Mouse (Mus musculus) stomach, embryonic 14.5 days (tissue): ENCODE data around the gene Clint1. TPM values are rescaled to one million over a fixed set of nuclear protein-coding genes. Genes with fewer than 3 reads are reported as not detected.

Experiments used
- ATAC-seq: fragments of 200-750 bp; cut with Nextera tagmentation; 2 replicates; pipeline ENCODE4 v1.8.0; 2017; ENCODE audit warnings: low read depth, moderate TSS enrichment; ENCODE audit not compliant: insufficient number of reproducible peaks, insufficient read depth, low FRiP score
- H3K27ac ChIP-seq: fragments of 300-500 bp; sonication (generic); 2 replicates; pipeline ENCODE4 v1.5.1; 2014; ENCODE audit warnings: mild to moderate bottlenecking, low read length, moderate library complexity, mixed read lengths
- H3K27me3 ChIP-seq: fragments of 300-500 bp; sonication (generic); 2 replicates; pipeline ENCODE4 v1.6.1; 2014; ENCODE audit warnings: low read length, control low read depth, mixed read lengths; ENCODE audit not compliant: control insufficient read depth, insufficient read depth
- H3K36me3 ChIP-seq: fragments of 300-500 bp; sonication (generic); 2 replicates; pipeline ENCODE4 v1.6.1; 2014; ENCODE audit warnings: mild to moderate bottlenecking, control low read depth, low read length, moderate library complexity, mixed read lengths; ENCODE audit not compliant: control insufficient read depth, insufficient read depth
- H3K4me1 ChIP-seq: fragments of 300-500 bp; sonication (generic); 2 replicates; pipeline ENCODE4 v1.6.1; 2014; ENCODE audit warnings: low read length, control low read depth, mixed read lengths; ENCODE audit not compliant: control insufficient read depth, insufficient read depth
- H3K4me2 ChIP-seq: fragments of 300-500 bp; sonication (generic); replicated peaks from 2 replicates; pipeline ENCODE4 v1.6.1; 2014; ENCODE audit warnings: low read depth, low read length, control low read depth
- H3K4me3 ChIP-seq: fragments of 300-500 bp; sonication (generic); 2 replicates; pipeline ENCODE4 v1.5.1; 2014; ENCODE audit warnings: low read depth, low read length, control low read depth
- H3K9ac ChIP-seq: fragments of 300-500 bp; sonication (generic); replicated peaks from 2 replicates; pipeline ENCODE4 v1.6.1; 2014; ENCODE audit warnings: low read depth, mild to moderate bottlenecking, control low read depth, low read length, moderate library complexity, mixed read lengths
- H3K9me3 ChIP-seq: fragments of 300-500 bp; sonication (generic); 2 replicates; pipeline ENCODE4 v1.6.1; 2016; ENCODE audit warnings: low read depth, low read length, control low read depth; ENCODE audit not compliant: control insufficient read depth
- WGBS: fragments of 180-500 bp; shearing (Covaris S2); extraction: QIAGEN DNeasy Blood & Tissue Kit; methylation state at CpG from one replicate; pipeline ENCODE4 v1.1.7; 2014; 5-methylcytosine and 5-hydroxymethylcytosine counted together
- polyA plus RNA-seq: library from polyadenylated mRNA; unstranded; fragments of >200 nt; fragmentation: Nextera tagmentation; extraction: Ambion mirVana; gene quantifications from 2 replicates; pipeline ENCODE4 v1.2.1, GENCODE M21; 2014

Gene Clint1
- polyA plus RNA-seq, 1 experiment from 2014 or later = 65.2 TPM

DNA sequence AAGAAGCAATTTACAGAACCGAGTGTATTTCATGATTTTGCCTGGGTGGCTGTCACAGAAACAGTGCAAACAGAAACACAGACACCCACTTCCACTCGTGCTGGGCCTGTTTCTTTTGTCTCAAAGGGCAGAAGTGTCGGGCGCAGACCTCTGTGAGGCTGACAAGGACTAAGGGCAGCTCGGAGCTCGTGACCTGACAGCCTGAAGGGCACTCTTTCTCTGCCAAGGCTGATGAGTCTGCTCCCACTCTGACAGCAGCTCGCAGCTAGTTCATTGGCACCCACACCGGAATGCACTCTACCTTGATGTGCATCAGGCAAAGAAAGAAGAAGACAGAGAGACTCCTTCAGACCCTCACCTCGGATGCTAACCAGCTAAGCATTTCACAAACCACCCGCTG is 77.7 kb downstream of the Clint1 start:
- H3K4me2 ChIP-seq = no peak overlapping the region
- no peaks in the 10 kb centered on the region for H3K4me1 ChIP-seq
- no peaks in the 10 kb centered on the region for H3K9me3 ChIP-seq
- WGBS = 85% methylated on average over 10 of the region's 10 CpGs
- H3K27ac ChIP-seq = no peak overlapping the region
- H3K36me3 ChIP-seq = peaks cover 30% of the 10 kb centered on the region
- H3K9ac ChIP-seq = no peak overlapping the region
- no peak overlapping the region for H3K4me3 ChIP-seq
- no peak for ATAC-seq
- no peaks in the 10 kb centered on the region for H3K27me3 ChIP-seq

DNA sequence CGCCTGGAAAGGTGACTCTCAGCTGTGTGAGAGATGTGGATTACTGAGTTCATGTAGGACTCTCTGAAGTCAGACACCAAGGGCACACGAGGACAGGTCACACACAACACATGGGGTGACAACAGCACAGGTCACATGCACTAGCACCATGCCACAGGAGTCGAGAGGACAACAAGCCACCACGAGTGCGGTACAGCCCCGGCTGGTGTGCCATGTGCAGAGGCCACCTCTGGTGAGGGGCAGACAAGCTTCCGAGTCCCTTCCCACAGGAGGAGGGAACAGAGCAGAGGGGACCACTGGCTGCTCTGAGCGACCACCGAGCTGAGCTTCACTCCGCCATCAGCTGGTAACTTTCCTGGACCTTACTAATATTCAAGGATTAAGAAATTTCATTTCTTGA is 80.9 kb downstream of the Clint1 start:
- Histone ChIP-seq H3K4me1 (no peaks in the 10 kb centered on the region), H3K27me3 (no peaks in the 10 kb centered on the region), H3K27ac (no peak overlapping the region), H3K4me3 (no peak overlapping the region), H3K36me3 (peaks cover 53% of the 10 kb centered on the region), H3K9ac (no peak overlapping the region), H3K4me2 (no peak overlapping the region), H3K9me3 (no peaks in the 10 kb centered on the region)
- ATAC-seq = no peak
- WGBS = 91% methylated on average over 10 of the region's 10 CpGs

DNA sequence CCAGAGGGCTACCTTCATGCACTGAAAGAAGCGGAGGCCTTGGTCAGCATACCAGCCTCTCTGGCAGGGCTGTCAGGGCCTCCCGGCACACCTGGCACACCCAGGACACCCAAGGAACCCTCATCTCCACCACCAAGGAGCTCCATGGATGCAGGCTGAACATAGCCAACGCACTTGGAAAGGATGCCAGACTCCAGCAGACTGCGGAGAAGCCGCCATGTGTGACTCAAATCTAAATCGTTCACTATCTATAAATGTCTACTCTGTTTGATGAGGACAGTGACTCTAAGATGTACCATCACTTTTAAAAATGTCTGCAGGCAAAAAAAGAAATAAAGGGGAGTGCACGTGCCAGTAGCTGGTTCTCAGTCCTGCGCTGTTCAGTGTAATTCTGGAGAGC is 85.6 kb downstream of the Clint1 start:
- Histone ChIP-seq H3K27ac (no peak overlapping the region), H3K9ac (no peak overlapping the region), H3K4me3 (no peak overlapping the region), H3K27me3 (no peaks in the 10 kb centered on the region), H3K4me2 (no peak overlapping the region), H3K9me3 (no peaks in the 10 kb centered on the region), H3K36me3 (peaks cover 41% of the 10 kb centered on the region), H3K4me1 (no peaks in the 10 kb centered on the region)
- no peak for ATAC-seq
- 95% methylated on average over 8 of the region's 8 CpGs for WGBS

DNA sequence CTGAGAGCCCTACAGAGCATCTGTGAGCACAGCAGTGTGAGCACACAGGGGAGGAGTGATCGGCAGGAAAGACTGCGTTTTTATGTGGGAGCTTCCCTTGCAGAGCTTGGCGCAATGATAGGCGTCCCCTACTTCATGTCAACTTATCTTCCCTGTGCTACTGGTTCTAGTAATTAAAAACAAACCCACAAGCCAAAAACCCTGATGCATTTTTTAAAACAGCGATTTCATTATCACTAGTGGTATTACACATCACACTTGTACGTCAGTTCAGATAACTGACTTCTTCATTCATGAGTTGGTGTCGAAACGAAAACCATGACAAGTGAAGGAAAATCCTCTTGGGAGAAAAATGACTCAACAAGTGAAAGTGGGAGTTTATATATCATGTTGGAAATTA is 87.1 kb downstream of the Clint1 start:
- ATAC-seq = no peak
- Histone ChIP-seq H3K27ac (no peak overlapping the region), H3K4me2 (no peak overlapping the region), H3K9me3 (no peaks in the 10 kb centered on the region), H3K27me3 (no peaks in the 10 kb centered on the region), H3K4me3 (no peak overlapping the region), H3K4me1 (peaks cover 4% of the 10 kb centered on the region; the same call in 1 of the 2 replicates), H3K36me3 (peaks cover 29% of the 10 kb centered on the region), H3K9ac (no peak overlapping the region)
- WGBS = 87% methylated on average over 8 of the region's 8 CpGs

DNA sequence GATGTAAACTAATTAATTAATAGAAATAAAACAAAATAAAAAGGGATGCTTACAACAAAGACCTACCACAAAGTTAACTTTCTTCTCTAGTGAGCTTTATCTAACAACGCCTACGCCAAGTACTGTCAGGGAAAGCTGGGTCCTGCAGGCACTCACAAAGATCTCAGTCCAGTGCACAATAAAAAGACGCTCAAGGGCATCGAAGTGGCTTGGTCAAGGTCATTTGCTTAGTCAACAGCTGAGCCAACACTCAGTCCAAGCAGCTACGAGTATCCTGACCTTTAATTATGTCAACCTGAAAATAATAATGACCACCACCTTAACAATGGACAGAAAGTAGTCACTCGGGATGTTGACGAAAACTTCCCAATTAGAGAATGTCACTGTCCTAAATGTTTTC is 90.4 kb downstream of the Clint1 start:
- no peak for ATAC-seq
- H3K4me3 ChIP-seq = no peak overlapping the region
- H3K36me3 ChIP-seq = peaks cover 7% of the 10 kb centered on the region
- WGBS = 94% methylated on average over 7 of the region's 7 CpGs
- H3K9ac ChIP-seq = no peak overlapping the region
- no peaks in the 10 kb centered on the region for H3K27me3 ChIP-seq
- H3K4me1 ChIP-seq = peaks cover 4% of the 10 kb centered on the region; the same call in 1 of the 2 replicates
- H3K4me2 ChIP-seq = no peak overlapping the region
- H3K27ac ChIP-seq = no peak overlapping the region
- no peaks in the 10 kb centered on the region for H3K9me3 ChIP-seq

DNA sequence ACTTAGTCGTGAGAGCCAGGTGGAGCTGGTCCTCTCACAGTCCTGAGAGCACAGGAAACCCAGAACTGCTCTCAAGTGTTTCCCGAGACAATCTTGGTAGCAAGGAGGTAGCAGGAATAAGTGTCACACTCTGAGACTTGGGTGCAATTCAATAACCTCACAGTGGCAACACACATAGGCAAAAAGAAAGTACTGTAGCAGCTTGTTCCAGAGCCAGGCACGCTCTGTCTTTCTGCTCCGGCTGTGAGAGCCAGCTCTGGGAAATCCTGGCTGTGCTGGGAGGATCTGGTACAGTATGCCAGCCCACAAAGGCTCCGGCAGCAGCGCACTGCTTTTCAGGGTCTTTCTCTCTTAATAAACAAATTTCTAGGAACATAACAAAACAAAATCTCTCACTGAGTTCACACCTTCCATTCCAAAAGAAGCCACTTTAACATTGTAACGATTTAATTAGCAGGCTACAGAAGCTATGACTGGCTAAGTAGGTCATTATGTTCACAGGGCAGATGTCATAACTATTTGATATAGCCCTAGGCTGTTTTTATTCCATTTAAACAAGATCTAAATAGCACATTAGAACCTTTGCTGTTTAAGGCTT is 91.4 kb downstream of the Clint1 start:
- Histone ChIP-seq H3K9ac (peak overlapping the region; percentile 11; the same call in 1 of the 2 replicates), H3K27ac (no peak overlapping the region), H3K9me3 (no peaks in the 10 kb centered on the region), H3K27me3 (no peaks in the 10 kb centered on the region), H3K4me3 (peak overlapping the region; percentile 93), H3K4me1 (peaks cover 4% of the 10 kb centered on the region; the same call in 1 of the 2 replicates), H3K36me3 (peaks cover 6% of the 10 kb centered on the region; the same call in 1 of the 2 replicates), H3K4me2 (peak overlapping the region; percentile 71)
- 65% methylated on average over 7 of the region's 7 CpGs for WGBS
- no peak for ATAC-seq

DNA sequence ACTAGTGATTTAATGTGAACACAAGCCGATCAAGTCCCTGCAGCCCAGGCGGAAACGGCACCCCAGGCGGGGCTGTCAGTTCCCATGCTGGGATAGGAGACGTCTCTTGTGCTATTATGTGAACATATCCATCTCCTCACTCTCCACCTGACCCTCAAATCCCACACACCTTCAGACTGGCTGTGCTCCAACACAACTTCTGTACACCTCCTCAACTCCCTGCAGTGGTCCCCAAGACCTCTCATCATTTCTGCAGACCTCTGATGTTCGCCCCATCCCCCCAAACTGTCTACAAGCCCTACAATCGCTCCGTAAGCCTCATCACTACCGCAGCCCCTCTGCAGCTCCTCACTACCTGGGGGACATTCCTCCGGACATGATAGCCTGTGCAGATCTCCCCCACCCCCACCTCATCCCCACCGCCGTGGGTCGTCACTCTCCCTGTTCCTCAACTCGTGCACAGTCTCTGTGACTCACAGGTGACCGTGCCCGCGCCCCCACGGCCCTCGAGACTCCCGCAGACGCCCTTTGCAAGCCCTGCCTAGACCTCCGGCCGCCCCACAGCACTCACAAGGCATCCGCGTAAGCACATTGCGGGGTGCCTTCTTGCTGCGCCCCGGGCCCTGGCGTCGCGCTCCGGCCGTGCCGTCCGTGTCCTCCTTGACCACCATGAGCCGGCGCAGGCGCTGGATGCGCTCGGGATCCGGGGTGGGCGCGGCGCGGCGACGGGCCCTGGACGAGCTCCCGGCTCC is 92.2 kb downstream of the Clint1 start:
- ATAC-seq = peak; percentile 53; the same call in 1 of the 2 replicates
- peaks cover 6% of the 10 kb centered on the region; the same call in 1 of the 2 replicates for H3K36me3 ChIP-seq
- peaks cover 4% of the 10 kb centered on the region; the same call in 1 of the 2 replicates for H3K4me1 ChIP-seq
- no peaks in the 10 kb centered on the region for H3K9me3 ChIP-seq
- WGBS = under 1% methylated on average over 49 of the region's 49 CpGs
- no peaks in the 10 kb centered on the region for H3K27me3 ChIP-seq
- H3K4me2 ChIP-seq = peak overlapping the region; percentile 71
- peak overlapping the region; percentile 27; the same call in 1 of the 2 replicates for H3K27ac ChIP-seq
- H3K9ac ChIP-seq = peak overlapping the region; percentile 85
- peak overlapping the region; percentile 93 for H3K4me3 ChIP-seq

DNA sequence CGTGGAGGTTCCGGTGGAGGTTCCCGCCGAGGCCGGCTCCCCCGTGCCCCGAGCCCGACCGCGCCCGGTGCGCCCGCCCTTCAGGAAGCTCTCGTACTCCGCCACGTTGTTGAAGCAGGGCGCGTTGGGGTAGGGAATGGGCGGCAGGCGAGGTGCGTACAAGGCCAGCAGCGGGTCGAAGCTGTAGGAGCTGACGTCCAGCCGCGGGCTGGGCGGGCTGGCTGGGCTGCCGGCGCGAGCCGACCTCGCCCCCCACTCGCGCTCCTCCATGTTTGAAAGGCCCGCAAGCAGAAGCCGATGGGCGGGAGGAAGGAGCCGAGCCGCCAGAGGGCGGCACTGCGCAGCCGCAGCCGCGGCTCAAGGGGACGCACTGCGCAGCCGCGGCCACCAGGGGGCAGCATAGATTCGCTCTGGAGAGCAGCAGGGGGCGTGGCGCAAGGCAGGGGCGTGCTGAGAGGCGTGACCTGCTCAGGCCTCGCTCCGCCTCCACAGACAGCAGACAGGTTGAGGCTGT is 92.8 kb downstream of the Clint1 start, which contains the start of gene Lsm11:
Gene Lsm11 (minus strand): TSS at position 293 of the 514 bp plus-strand sequence.
- no peaks in the 10 kb centered on the region for H3K9me3 ChIP-seq
- no peaks in the 10 kb centered on the region for H3K27me3 ChIP-seq
- WGBS = under 1% methylated on average over 55 of the region's 55 CpGs
- H3K4me1 ChIP-seq = peaks cover 4% of the 10 kb centered on the region; the same call in 1 of the 2 replicates
- H3K4me3 ChIP-seq = peak within 1 kb of the TSS; percentile 93
- peaks cover 7% of the 10 kb centered on the region; the same call in 1 of the 2 replicates for H3K36me3 ChIP-seq
- H3K27ac ChIP-seq = peak within 1 kb of the TSS; percentile 27; the same call in 1 of the 2 replicates
- H3K4me2 ChIP-seq = peak within 1 kb of the TSS; percentile 71
- peak within 1 kb of the TSS; percentile 85 for H3K9ac ChIP-seq
- peak; percentile 91 for ATAC-seq
